Mouse (Mus musculus) skeletal muscle tissue, adult 2 months (tissue): ENCODE measurements at regions not wholly inside any gene's neighbourhood (a gene's known extent, or its start where the extent isn't known, plus 50 kb on each side); places are given as distances from the start of the nearest gene placed in this dataset.

ENCODE experiments used
- DNase-seq: peaks from one replicate; pipeline ENCODE4 v3.0.0-alpha.2; 2012; ENCODE audit warnings: low read depth, low spot score

GRCm38 (mm10) chr12:94150143-94150542 is 1541.9 kb upstream of the Flrt2 start:
- no peak for DNase-seq

- DNase-seq: peak; percentile 32
These were observed 1536.7 kb upstream of the Flrt2 start for GRCm38 (mm10) chr12:94155110-94155858.

GRCm38 (mm10) chr12:94182358-94182757 is 1509.7 kb upstream of the Flrt2 start:
- no peak for DNase-seq

GRCm38 (mm10) chr12:94190620-94191081 is 1501.4 kb upstream of the Flrt2 start:
- DNase-seq: peak; percentile 10

- DNase-seq: peak; percentile 51
These were observed 1474.1 kb upstream of the Flrt2 start for GRCm38 (mm10) chr12:94217906-94218305.

- DNase-seq: no peak
These were observed 1462.1 kb upstream of the Flrt2 start for GRCm38 (mm10) chr12:94229894-94230293.

- DNase-seq: no peak
These were observed 1446.7 kb upstream of the Flrt2 start for GRCm38 (mm10) chr12:94245366-94245765.

GRCm38 (mm10) chr12:94247362-94247761 is 1444.7 kb upstream of the Flrt2 start:
- no peak for DNase-seq

- no peak for DNase-seq
These were observed 1438.9 kb upstream of the Flrt2 start for GRCm38 (mm10) chr12:94252957-94253633.

- peak; percentile 60 for DNase-seq
These were observed 1411.1 kb upstream of the Flrt2 start for GRCm38 (mm10) chr12:94280946-94281345.

- DNase-seq: peak; percentile 21
These were observed 1409.1 kb upstream of the Flrt2 start for GRCm38 (mm10) chr12:94282931-94283330.

- peak; percentile 7 for DNase-seq
These were observed 1408.5 kb upstream of the Flrt2 start for GRCm38 (mm10) chr12:94283572-94283971.

GRCm38 (mm10) chr12:94297864-94298263 is 1394.2 kb upstream of the Flrt2 start:
- DNase-seq: no peak

GRCm38 (mm10) chr12:94332351-94332750 is 1359.7 kb upstream of the Flrt2 start:
- no peak for DNase-seq

- DNase-seq: no peak
These were observed 1357.4 kb upstream of the Flrt2 start for GRCm38 (mm10) chr12:94334671-94335070.

- no peak for DNase-seq
These were observed 1342.3 kb upstream of the Flrt2 start for GRCm38 (mm10) chr12:94349623-94350156.

GRCm38 (mm10) chr12:94364269-94364668 is 1327.8 kb upstream of the Flrt2 start:
- DNase-seq: no peak

- no peak for DNase-seq
These were observed 1292.0 kb upstream of the Flrt2 start for GRCm38 (mm10) chr12:94399991-94400390.

- peak; percentile 53 for DNase-seq
These were observed 1271.1 kb upstream of the Flrt2 start for GRCm38 (mm10) chr12:94420918-94421317.

- DNase-seq: no peak
These were observed 1270.3 kb upstream of the Flrt2 start for GRCm38 (mm10) chr12:94421743-94422142.

GRCm38 (mm10) chr12:94424340-94424981 is 1267.6 kb upstream of the Flrt2 start:
- DNase-seq: peak; percentile 13

GRCm38 (mm10) chr12:94449517-94449916 is 1242.5 kb upstream of the Flrt2 start:
- no peak for DNase-seq
